Mouse (Mus musculus) layer of hippocampus, postnatal 10 days (tissue): ENCODE measurements around the gene Tesc. TPM values are rescaled to one million over a fixed set of nuclear protein-coding genes. Genes with fewer than 3 reads are reported as not detected.

Source experiments
- DNase-seq, 2 experiments: peaks; one replicate each; pipeline ENCODE4 v3.0.0; 2021; ENCODE audit warnings: low spot score in 2 of 2
- long read RNA-seq: library from polyadenylated mRNA; stranded (forward); transcript quantifications from one replicate; pipeline ENCODE4 v2.0.0, GENCODE M21; 2023
- total RNA-seq, 2 experiments: library from RNA; stranded (reverse); gene quantifications; 2 replicates each; pipeline ENCODE4 v1.2.3; 2021

The Tesc gene
- 10 to 100 TPM; 41.3 to 42.2 TPM for total RNA-seq
- long read RNA-seq, transcript Tesc-203 (7 exons, 994 nt): minor isoform, 18 of 63 reads
- long read RNA-seq, transcript Tesc-201 (8 exons, 1,031 nt): major isoform, 30 of 63 reads
- long read RNA-seq, partial matches to known transcripts: 2 of 63 reads
- long read RNA-seq, other reads (novel, unspliced or antisense): 9 of 63 reads

DNA sequence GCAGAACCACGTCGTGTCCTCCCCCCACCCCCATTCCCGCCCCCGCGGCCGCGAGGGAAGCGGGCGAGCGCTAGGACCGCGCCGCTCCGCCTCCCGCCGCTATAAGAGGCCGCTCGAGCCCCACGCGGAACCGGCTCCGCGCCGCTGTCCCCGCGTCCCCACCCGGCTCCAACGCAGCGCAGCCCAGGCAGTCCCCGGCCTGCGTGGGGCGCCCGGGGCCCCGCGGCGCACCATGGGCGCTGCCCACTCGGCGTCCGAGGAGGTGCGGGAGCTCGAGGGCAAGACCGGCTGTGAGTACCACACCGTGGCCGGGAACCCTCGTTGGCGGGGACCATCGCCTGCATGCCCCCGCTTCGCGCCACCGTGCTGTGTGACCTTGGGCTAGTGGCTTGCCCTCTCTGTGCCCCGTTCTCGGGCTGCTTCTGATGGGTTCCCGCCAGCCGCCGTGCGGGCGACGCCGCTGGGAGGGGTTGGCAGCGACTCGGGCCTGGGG, at the start of gene Tesc:
Gene Tesc, plus strand, starts transcription at position 46 of the 493 bp plus-strand sequence.
- peak in 1 of 2 experiments; percentile 46 for DNase-seq

DNA sequence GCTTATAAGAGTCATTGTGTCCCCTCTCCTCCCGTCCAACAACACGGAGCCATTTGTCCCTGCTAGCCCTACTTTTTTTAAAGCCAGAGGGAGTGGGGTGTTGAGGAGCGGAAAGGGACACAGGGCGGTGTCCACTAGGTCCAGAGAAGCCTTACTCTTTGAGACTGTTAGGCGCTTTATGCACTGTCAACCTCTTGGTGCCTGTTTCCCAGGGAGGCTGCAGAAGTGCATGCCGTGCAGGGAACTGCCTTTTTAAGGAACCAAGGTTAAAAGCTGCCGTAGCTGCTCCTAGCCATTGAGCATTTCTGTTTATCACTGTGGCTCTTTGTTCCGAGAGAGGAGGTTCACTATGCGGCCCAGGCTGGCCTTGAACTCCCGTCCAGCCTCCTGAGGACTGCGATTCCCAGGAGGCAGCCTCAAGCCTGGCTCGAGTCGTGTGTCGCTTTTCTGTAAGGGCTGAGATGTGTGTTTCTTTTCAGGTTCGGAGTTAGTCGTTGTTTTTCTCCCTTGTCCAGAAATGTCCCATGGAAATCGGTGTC, 49.3 kb upstream of the Tesc start:
- no peak for DNase-seq

DNA sequence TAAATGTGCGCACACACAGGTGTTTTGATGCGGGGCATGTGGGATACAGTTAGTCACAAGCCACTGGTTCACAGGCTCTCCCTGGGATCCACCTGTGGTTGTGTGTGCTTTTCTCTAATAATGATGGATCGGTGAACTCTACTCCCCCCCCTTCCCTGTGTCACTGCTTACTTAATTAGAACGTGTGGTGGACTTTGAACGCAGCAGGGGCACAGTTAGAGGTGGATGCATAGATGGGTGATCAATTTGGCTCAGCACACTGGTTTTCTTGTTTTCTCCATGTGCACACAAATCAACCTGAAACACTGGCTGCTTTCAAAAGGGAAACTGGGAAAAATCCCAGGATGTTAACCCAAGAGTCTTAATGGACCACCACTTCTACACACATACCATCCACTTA, 48.5 kb upstream of the Tesc start:
- DNase-seq: no peak

DNA sequence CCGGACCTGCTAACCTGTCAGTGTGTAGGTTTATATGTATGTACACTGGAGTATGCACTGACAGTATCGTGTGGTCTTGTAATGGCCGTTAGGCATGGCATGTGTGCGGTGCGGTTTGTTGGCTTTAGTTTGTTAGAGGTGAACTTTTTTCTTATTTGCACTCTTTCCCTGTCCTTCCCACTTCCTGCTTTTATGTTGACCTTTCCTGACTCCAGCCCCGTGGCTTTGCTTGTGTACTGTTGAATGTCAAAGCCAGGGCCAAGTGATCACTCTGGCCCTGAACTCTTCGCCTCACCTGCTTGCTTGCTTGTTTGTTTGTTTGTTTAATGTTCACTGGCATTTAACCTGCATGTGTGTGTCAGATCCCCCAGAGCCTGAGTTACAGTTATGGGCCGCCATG, 46.6 kb upstream of the Tesc start:
- no peak for DNase-seq

DNA sequence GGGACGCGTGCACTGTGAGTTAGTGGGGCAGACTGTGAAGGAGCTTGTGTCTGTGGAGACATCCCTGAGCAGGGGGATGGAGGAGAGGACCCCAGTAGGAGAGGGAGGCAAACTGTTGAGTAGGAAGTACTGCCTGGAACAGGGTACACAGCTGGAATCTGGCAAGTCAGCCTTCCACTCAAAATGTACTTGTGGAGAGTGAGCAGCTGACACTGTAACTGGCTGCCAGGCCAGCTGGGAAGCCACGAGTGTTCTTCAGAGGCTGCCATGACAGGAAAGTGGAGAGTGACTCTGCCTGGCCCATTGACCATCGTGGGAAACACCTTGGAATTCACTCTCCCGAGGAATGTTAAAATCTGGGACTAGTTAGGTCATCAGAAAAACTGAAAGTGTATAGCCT, 45.6 kb upstream of the Tesc start:
- no peak for DNase-seq

DNA sequence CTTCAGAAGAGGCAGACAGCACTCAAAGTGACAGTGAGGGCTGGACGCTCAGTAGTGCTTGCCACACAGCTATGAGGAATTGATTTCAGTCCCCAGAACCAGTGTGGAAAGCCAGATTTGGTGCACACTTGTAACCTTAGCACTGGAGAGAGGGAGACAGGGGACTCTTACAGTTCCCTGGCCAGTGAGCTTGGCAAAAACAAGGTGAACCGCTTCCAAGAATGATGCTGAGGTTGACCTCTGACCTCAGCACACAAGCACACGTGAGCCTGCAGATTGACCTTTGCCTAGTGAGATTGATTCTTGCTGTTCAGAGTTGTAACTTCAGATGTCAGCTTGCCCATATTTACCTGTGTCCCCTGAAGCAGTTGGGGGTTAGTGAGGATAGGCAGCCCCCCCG, 41.2 kb upstream of the Tesc start:
- no peak for DNase-seq

DNA sequence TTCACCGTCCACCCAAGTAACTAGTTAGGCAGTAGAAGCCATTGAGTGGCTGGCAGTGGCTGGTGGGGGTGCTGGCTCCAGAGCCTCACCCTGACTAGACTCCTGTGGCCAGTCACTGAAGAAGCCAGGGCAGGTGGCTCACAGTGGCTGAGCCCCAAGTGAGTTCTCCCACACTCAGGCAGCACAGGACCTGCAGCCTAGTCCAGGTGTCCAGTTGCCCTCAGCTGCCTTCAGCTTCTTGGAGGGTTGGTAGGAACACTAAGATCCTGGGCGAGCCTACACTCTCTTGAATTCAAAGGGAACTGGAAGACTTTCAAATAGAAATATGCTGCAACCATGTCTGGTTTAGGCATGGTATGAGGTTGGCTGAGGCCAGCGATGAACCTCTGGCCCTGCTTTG, 39.7 kb upstream of the Tesc start:
- no peak for DNase-seq

DNA sequence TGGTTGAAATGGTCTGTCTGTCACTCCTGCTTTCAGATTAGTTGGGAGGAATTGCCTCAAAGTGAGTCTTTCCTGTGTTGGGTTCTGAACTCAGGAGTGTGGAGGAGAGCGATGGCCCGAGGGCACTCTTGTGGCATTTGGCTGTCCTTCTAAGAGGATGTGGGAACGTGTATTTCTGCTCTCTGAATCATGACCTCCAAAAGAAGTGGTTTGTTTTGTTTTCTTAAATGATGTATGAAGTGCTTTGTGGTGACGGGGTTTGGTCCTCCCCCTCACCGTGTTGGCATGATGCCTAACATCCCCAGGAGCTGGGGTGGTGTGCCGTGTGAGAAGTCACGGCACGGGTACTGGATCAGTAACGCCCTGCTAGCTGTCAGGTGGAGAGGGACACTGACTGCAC, 39.2 kb upstream of the Tesc start:
- DNase-seq: no peak

DNA sequence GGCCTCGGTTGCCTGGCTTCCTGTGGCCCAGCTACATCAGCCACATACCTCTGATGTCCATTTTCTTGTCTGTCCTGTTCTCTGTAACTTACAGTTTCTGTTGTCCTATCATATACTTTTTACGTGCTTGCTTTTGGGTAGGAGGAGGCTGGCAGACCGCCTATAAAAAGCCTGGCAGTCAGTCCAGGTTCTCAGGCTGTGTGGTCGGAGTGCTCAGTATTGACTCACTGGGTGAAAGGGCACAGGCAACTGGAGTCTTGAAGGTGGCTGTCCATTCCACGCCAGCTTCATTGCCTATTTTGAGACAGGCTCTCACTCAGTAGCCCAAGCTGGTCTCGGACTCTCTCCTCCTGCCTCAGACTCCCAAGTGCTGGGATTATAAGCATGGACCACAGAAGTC, 37.8 kb upstream of the Tesc start:
- DNase-seq: no peak

DNA sequence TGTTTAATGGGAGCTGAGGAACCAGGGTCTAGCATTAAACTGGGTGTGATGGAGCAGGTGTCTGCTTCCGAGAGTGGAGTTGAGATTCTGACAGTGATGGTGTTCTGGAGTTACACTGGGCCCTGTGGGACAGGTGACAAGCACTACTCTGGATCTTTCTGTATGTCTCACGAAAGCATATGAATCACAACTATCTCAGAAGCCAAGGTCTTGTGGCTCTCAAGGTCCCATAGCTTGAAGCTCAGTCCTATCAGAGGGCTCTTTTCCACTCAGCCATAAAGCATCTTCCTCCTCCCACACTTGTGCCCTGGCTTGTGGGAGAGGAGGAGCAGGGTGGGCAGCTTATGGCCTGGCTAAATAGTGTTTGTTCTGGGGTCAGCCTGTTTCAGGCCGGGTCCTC, 36.6 kb upstream of the Tesc start:
- DNase-seq: no peak

DNA sequence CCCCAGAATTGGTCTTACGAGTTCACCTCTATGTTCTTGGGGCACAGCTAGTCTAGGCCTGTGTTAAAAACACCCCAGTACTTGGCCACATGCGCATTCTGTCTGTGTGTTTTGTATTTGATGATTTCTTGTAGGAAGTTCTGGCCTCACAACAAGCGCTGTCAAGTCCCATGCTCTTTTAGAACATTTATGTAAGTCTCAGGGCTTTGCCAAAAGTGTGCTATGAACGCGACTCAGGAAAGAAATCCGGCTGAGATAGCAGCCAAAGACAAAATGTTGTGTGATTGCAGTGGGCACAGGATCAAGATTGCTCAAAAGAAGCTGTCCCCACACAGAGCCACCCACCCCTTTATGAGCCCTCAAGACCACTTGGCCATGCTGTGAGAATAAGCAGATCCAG, 34.0 kb upstream of the Tesc start:
- DNase-seq: no peak

DNA sequence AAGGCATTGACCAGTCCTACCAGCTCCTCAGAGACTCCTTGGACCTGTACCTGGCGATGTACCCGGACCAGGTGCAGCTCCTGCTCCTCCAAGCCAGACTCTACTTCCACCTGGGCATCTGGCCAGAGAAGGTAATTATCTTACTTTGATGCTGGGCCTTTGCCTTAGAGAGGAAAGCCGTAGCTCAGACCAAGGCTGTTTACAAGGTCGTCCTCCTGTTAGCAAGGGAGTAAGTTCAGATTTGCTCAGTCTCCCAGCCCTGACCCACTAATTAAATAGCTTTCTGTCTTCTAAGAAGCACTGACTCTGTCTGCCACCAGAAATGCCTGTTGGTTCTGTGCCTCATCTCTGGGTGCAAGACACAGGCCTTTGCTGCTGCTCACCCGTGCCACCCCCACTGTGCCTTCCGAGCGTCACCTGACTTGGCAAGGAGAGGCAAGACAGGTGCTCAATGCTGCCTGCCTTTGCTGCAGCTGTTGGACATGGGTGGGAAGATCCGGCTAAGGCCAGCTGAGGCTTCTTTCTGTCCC, 32.1 kb upstream of the Tesc start:
- DNase-seq: no peak

DNA sequence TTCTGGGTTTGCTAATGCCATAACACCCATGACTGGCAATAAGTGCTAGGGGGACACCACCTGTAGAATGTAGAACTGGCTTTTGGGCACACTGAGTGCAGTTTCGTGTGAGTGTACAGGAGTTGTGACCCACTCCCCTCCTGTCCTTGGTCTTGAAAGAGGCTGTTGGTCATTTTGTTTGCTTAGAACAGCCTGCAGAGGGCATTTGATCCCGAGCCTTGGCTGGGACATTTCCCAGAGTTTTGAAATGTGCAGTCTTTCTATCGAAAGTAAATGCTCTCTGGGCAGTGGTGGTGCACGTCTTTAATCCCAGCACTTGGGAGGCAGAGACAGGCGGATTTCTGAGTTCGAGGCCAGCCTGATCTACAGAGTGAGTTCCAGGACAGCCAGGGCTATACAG, 31.6 kb upstream of the Tesc start:
- DNase-seq: no peak

DNA sequence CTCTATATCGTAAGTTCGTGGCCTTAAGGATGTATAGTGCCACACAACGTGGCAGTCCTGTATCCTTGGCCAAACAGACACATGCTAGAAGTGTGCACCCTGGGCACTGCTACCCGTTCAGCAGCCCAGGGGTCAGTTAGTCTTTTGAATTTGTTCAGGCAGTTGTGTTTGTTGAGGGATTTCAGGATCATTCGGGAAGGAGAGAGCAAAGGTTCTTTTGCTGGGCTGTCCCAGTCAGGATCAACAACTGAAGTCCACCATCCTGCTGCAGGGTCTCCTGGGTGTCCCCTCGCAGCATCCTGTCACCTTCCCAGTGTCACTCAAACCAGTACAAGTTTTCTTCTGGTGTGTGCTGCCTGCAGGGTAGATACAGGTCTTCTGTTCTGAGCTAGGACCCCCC, 31.0 kb upstream of the Tesc start:
- DNase-seq: no peak

DNA sequence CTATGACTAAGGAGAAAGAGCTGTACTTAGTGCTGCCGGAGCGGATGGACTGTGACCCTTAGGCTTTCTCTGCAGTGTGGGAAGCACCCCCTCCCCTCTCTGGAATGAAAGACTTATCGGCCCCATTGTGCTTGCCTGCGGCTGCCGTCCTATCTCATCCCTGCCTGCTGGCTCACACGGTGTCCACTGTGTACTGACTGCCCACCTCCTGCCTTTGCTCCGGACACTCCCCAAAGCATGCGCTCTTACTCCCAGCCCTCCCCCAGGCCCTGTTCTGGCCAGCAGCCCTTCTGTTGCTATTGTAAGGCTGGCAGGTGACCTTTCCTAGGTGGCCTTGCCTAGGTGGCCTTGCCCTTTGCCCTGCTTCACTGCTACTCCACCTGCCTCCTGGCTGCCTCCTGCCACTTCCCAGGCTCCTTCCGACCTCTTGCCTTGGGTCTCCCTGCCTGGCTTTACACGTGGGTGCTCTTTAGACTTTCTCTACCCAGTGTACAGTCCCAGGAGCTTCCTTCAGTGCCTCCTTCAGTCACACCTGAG, 30.0 kb upstream of the Tesc start:
- no peak for DNase-seq

DNA sequence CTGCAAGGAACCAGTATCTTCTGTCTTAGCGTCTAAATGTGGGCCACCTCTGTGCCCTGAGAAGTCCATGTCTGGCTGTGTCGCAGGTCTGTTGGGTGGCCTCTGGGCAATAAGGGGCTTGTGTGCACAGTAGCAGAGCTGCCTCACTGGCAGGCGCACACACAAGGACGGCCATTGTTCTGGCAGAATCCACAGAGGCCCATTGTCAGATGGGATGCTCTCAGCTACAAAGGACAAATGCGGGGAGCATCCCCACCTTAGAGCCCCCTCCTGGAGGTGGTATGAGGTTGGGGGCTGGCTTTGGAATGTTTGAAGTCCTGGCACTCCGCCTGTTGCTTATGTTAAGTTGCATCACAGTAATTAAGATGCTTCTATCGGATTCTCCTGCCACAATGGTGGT, 28.5 kb upstream of the Tesc start:
- no peak for DNase-seq

DNA sequence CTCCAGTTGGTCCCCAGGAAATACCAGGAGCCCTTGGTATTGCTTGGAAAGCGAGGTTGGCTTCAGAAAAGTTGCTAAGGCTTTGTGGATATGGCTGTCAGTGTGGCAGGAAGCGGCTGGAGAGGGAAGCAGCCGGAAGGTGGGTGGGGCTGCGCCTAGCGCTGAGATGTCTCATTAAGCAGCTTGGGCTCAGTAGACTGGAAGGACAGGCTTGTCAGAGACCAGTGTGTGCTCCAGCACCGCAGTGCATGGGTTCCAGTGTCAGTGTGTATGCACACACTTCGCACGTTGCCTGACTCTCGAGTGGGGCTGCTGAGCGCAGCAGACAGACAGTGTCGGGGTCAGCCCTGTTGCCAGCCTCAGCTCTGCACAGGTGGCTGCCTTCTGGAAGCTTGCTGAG, 28.0 kb upstream of the Tesc start:
- DNase-seq: no peak

DNA sequence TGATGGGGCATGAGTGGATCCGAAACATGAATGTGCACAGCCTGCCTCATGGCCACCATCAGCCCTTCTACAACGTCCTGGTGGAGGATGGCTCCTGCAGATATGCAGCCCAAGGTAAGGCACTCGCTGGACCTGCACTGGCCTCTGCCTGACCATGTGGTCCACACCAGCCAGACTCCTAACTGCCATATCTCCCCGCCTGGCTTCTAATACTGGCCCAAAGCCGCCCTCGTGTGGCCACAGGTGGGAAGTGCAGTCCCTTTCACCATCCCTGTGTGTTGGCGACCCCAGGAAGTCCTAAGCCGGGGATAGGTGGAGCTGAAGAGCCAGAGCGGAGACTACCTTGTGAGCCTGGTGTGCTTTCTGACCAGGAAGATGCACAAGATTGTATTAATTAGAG, 25.5 kb upstream of the Tesc start:
- peak; percentile 82 to 83 for DNase-seq

DNA sequence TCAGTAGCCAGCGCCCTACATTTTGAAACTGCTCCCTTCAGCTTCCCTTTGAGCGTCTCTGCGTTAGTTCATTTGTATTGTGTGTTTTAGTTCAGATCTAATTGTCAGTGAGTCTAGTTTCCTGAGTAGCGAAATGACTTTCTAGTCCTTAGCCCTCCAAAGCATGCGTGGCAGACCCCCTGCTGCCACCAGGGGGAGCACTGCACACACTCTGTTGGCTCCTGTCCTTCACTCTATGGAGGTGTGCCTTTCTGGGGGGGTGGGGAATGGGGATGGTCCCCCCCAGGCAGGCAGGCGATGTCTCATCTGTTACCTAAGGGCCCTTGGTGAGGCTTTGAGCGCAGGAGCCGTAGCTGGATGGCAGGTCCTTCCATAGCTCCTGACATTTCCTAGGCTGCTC, 22.9 kb upstream of the Tesc start:
- DNase-seq: peak; percentile 74 to 82

DNA sequence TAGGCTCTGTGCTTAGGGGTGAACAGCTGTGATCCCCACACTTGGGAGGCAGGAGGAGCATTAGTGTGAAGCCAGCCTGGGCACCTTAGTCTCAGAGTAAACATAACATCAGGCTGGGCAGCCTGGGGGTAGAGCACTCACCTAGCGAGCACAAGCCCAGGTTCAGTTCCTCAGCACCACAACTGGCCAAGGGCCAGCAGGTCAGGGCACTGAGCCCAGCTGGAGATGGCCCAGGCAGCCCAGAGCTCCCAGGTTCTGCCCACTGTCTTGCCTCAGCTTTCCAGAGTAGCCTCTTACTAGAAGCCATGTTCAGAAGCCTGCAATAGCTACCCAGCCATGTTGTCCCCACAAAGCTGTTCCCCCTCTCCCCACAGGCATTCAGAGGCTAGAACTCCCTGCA, 21.8 kb upstream of the Tesc start:
- DNase-seq: no peak

DNA sequence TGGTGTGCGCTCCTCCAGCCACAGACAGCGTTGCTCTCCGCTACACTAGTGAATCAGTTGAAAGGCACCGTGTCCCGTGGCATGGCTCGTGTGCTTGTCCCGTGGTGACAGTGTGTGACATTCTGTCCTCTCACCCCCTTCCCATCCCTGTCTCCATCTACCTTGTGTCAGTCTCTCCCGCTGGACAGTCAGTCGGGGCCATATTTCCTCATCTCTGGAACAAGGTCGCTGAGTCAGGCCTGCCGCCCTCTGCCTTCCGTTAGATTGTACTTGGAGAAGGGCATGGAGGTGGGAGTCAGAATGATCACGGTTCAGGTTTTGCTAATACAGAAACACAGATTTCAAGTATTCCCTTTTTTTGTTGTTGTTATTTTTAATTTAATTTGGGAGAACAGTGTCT, 19.2 kb upstream of the Tesc start:
- no peak for DNase-seq

DNA sequence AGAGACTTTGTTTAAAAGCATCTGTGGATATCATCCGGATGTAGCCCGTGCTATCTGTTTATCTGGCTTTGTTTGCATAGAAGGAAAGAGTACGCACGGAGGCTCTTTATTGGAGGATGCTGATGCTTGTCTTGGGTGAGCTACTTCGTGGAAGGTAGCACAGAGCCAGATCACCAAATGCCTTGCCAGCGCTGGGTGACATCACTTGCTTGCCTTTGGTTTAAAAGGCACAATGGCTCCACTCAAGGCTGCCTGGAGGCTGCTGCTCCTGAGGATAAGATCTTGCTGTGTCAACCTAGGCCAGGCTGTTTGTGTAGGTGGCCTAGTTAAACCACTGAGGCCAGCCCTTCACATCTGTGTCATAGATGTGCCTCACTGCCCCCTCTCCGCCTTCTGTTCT, 16.7 kb upstream of the Tesc start:
- DNase-seq: peak in 1 of 2 experiments; percentile 17

DNA sequence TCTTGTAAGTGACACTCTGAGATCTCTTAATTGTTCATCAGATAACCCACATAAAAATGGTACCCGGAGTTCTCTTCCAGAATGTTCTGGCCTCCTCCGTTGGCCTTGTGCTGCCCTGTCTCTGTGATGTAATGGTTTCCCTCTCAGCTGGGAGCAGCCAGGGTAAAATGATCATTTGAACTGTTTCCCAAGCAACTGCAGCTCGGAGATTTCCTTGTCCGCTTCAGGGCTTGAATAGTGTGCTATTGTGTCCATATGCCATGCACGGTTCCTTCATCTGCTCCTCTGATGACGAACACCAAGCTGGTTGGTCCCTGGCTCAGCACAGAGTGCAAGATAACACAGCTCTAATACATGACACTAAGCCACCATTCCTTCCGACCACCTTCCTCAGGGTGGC, 15.7 kb upstream of the Tesc start:
- DNase-seq: no peak
